Mouse (Mus musculus): ENCODE measurements around the gene 1700003H04Rik. TPM values are rescaled to one million over a fixed set of nuclear protein-coding genes. Genes with fewer than 3 reads are reported as not detected.

Gene 1700003H04Rik
- polyA plus RNA-seq, 1 experiment = not detected

GRCm38 (mm10) chr3:124555963-124556362 is 24.9 kb downstream of the 1700003H04Rik start:
- Histone ChIP-seq H3K4me3 (ENCODE audit: insufficient read depth, low read length) (no peak overlapping the region), H3K27ac (ENCODE audit: insufficient read depth, low read depth, low read length) (no peak overlapping the region), H3K4me1 (ENCODE audit: control insufficient read depth, insufficient read depth, low read length) (no peaks in the 10 kb centered on the region)
- TF ChIP-seq CTCF (IDR thresholded peaks at IDR 0.05; ENCODE audit: low read depth, low read length) = no peak
- no peak for TF ChIP-seq POLR2A (IDR thresholded peaks at IDR 0.05; ENCODE audit: borderline replicate concordance, low read depth, low read length)

GRCm38 (mm10) chr3:124555092-124555491 is 25.8 kb downstream of the 1700003H04Rik start:
- Histone ChIP-seq H3K27ac (ENCODE audit: insufficient read depth, low read depth, low read length) (no peak overlapping the region), H3K4me3 (ENCODE audit: insufficient read depth, low read length) (no peak overlapping the region), H3K4me1 (ENCODE audit: control insufficient read depth, insufficient read depth, low read length) (no peaks in the 10 kb centered on the region)
- TF ChIP-seq CTCF (IDR thresholded peaks at IDR 0.05; ENCODE audit: low read depth, low read length) (no peak), POLR2A (IDR thresholded peaks at IDR 0.05; ENCODE audit: borderline replicate concordance, low read depth, low read length) (no peak)

- no peak for TF ChIP-seq CTCF (IDR thresholded peaks at IDR 0.05; ENCODE audit: low read depth, low read length)
- TF ChIP-seq POLR2A (IDR thresholded peaks at IDR 0.05; ENCODE audit: borderline replicate concordance, low read depth, low read length) = no peak
- no peak overlapping the region for H3K27ac ChIP-seq (ENCODE audit: insufficient read depth, low read depth, low read length)
- H3K4me3 ChIP-seq (ENCODE audit: insufficient read depth, low read length) = no peak overlapping the region
- H3K4me1 ChIP-seq (ENCODE audit: control insufficient read depth, insufficient read depth, low read length) = no peaks in the 10 kb centered on the region
Measured at GRCm38 (mm10) chr3:124548898-124549297, 32.0 kb downstream of the 1700003H04Rik start.

- Histone ChIP-seq H3K4me3 (ENCODE audit: insufficient read depth, low read length) (no peak overlapping the region), H3K4me1 (ENCODE audit: control insufficient read depth, insufficient read depth, low read length) (no peaks in the 10 kb centered on the region), H3K27ac (ENCODE audit: insufficient read depth, low read depth, low read length) (no peak overlapping the region)
- TF ChIP-seq CTCF (IDR thresholded peaks at IDR 0.05; ENCODE audit: low read depth, low read length) (no peak), POLR2A (IDR thresholded peaks at IDR 0.05; ENCODE audit: borderline replicate concordance, low read depth, low read length) (no peak)
Measured at GRCm38 (mm10) chr3:124538260-124538659, 42.6 kb downstream of the 1700003H04Rik start.

GRCm38 (mm10) chr3:124536602-124537001 is 44.3 kb downstream of the 1700003H04Rik start:
- Histone ChIP-seq H3K4me1 (ENCODE audit: control insufficient read depth, insufficient read depth, low read length) (no peaks in the 10 kb centered on the region), H3K4me3 (ENCODE audit: insufficient read depth, low read length) (no peak overlapping the region), H3K27ac (ENCODE audit: insufficient read depth, low read depth, low read length) (no peak overlapping the region)
- TF ChIP-seq POLR2A (IDR thresholded peaks at IDR 0.05; ENCODE audit: borderline replicate concordance, low read depth, low read length) (no peak), CTCF (IDR thresholded peaks at IDR 0.05; ENCODE audit: low read depth, low read length) (no peak)

- Histone ChIP-seq H3K4me1 (ENCODE audit: control insufficient read depth, insufficient read depth, low read length) (no peaks in the 10 kb centered on the region), H3K4me3 (ENCODE audit: insufficient read depth, low read length) (no peak overlapping the region), H3K27ac (ENCODE audit: insufficient read depth, low read depth, low read length) (no peak overlapping the region)
- TF ChIP-seq CTCF (IDR thresholded peaks at IDR 0.05; ENCODE audit: low read depth, low read length) = no peak
- no peak for TF ChIP-seq POLR2A (IDR thresholded peaks at IDR 0.05; ENCODE audit: borderline replicate concordance, low read depth, low read length)
Measured at GRCm38 (mm10) chr3:124518786-124519185, 62.1 kb downstream of the 1700003H04Rik start.

Other genes starting within 250 kb of the 1700003H04Rik start
- not detected in 2 replicates for gene 1700006A11Rik, start 155.1 kb downstream of the 1700003H04Rik start, polyA plus RNA-seq (2012; ENCODE audit: insufficient read depth, insufficient read length, missing spikeins)